Comparison of ENCODE assay signal across 9 mouse cellular contexts in genomic region chr17:45575123-45575897, GRCm38 (mm10). TPM values are rescaled to one million over a fixed set of nuclear protein-coding genes. Genes with fewer than 3 reads are reported as not detected.
DNase-seq lines count a peak whose midpoint lies in the region; ATAC-seq and TF ChIP-seq lines count a peak whose summit lies in the region.
"Had no signal": no experiment of that assay in that cellular context is flagged by ENCODE, and none has a peak within 500 bp of the region (broad histone marks: within the 10 kb centered on the region; RNA-seq: fewer than 3 reads in every experiment).

No protein-coding gene starts in this region.

- no peaks in the 10 kb centered on the region for H3K27me3 ChIP-seq in forebrain, embryonic 13.5 days
- H3K27me3 ChIP-seq in neural tube, embryonic 13.5 days: no peaks in the 10 kb centered on the region

- H3K36me3 ChIP-seq in forebrain, embryonic 13.5 days (ENCODE audit: poor library complexity, severe bottlenecking): peaks cover 14% of the 10 kb centered on the region
- peaks cover 15% of the 10 kb centered on the region for H3K36me3 ChIP-seq in neural tube, embryonic 13.5 days

- no peak for ATAC-seq in forebrain, embryonic 13.5 days
- no peak for ATAC-seq in neural tube, embryonic 13.5 days (ENCODE audit: low read depth)

- TF ChIP-seq CTCF in left cerebral cortex, adult 2 months (IDR thresholded peaks at IDR 0.05): no peak

- H3K27ac ChIP-seq in left cerebral cortex, adult 2 months: peak overlapping the region; percentile 61; the same call in 1 of the 2 replicates
- H3K27ac ChIP-seq in forebrain, embryonic 13.5 days: no peak overlapping the region
- peak overlapping the region; percentile 99 for H3K27ac ChIP-seq in neural tube, embryonic 13.5 days (replicated peaks)

- no peak overlapping the region for H3K4me3 ChIP-seq in left cerebral cortex, adult 2 months
- H3K4me3 ChIP-seq in forebrain, embryonic 13.5 days: no peak overlapping the region
- H3K4me3 ChIP-seq in neural tube, embryonic 13.5 days: peak overlapping the region; percentile 100; the same call in 1 of the 2 replicates

- intact Hi-C loops in left cerebral cortex, adult 2 months (cut with DNase I): loop anchor here (2.0 kb wide), 1 partner anchor 55 kb away; no protein-coding TSS in a partner anchor
- intact Hi-C loops in left cerebral cortex, postnatal 36 days (cut with DNase I): no loop called here

- no peak for DNase-seq in left cerebral cortex, adult 2 months (ENCODE audit: extremely low spot score in 1 of 2, low spot score in 2 of 2)
- no peak for DNase-seq in left cerebral cortex, postnatal 36 days (ENCODE audit: low spot score in 2 of 2)
- DNase-seq in induced T-regulatory cell, adult 2 months (ENCODE audit: low read depth): peak; percentile 22
- DNase-seq in layer of hippocampus, postnatal 25 days (ENCODE audit: extremely low spot score in 1 of 2, low spot score in 1 of 2): no peak
- DNase-seq in T-cell, adult 2 months (ENCODE audit: low spot score): no peak
- DNase-seq: kidney, postnatal 4 days; thymus, postnatal 14 days had no signal

- peaks cover 31% of the 10 kb centered on the region for H3K4me1 ChIP-seq in forebrain, embryonic 13.5 days
- H3K4me1 ChIP-seq in neural tube, embryonic 13.5 days (replicated peaks): peaks cover 31% of the 10 kb centered on the region

- WGBS in forebrain, embryonic 13.5 days: 91% methylated on average over 8 of the region's 8 CpGs
- 93% methylated on average over 8 of the region's 8 CpGs for WGBS in neural tube, embryonic 13.5 days

- no peaks in the 10 kb centered on the region for H3K9me3 ChIP-seq in forebrain, embryonic 13.5 days (replicated peaks)
- no peaks in the 10 kb centered on the region for H3K9me3 ChIP-seq in neural tube, embryonic 13.5 days

- peak overlapping the region; percentile 91 for H3K4me2 ChIP-seq in forebrain, embryonic 13.5 days
- peak overlapping the region; percentile 81 for H3K4me2 ChIP-seq in neural tube, embryonic 13.5 days

- H3K9ac ChIP-seq in forebrain, embryonic 13.5 days: no peak overlapping the region
- H3K9ac ChIP-seq in neural tube, embryonic 13.5 days: peak overlapping the region; percentile 100

RNA-seq across cellular contexts. Expression of gene Hsp90ab1, which starts 2.2 kb away (rescaled TPM):
- 1,000 to 10,000 TPM; 1,492 to 1,507 TPM for total RNA-seq in left cerebral cortex, adult 2 months (2021)
- total RNA-seq in left cerebral cortex, postnatal 36 days (2021): 1,000 to 10,000 TPM; 1,413 to 1,526 TPM
- 1,763 and 1,849 TPM in 2 replicates for polyA plus RNA-seq in forebrain, embryonic 13.5 days (2015; fragmentation: Nextera tagmentation; extraction: Ambion mirVana)
- polyA plus RNA-seq in neural tube, embryonic 13.5 days (2015; fragmentation: Nextera tagmentation; extraction: Ambion mirVana): 1,589 and 1,622 TPM in 2 replicates
- 1,000 to 10,000 TPM; 1,671 to 1,815 TPM for total RNA-seq in layer of hippocampus, postnatal 25 days (2021)

RNA-seq across cellular contexts. Expression of gene Slc35b2, which starts 11.6 kb away (rescaled TPM):
- total RNA-seq in left cerebral cortex, adult 2 months (2021): 10 to 100 TPM; 21.5 to 26.3 TPM
- 10 to 100 TPM; 24.7 to 33.0 TPM for total RNA-seq in left cerebral cortex, postnatal 36 days (2021)
- 89.1 and 107 TPM in 2 replicates for polyA plus RNA-seq in forebrain, embryonic 13.5 days (2015; fragmentation: Nextera tagmentation; extraction: Ambion mirVana)
- 75.0 and 84.2 TPM in 2 replicates for polyA plus RNA-seq in neural tube, embryonic 13.5 days (2015; fragmentation: Nextera tagmentation; extraction: Ambion mirVana)
- 10 to 100 TPM; 36.1 to 38.7 TPM for total RNA-seq in layer of hippocampus, postnatal 25 days (2021)

RNA-seq across cellular contexts. Expression of gene Nfkbie, which starts 19.8 kb away (rescaled TPM):
- 1 to 10 TPM; 2.3 to 2.4 TPM for total RNA-seq in left cerebral cortex, adult 2 months (2021)
- total RNA-seq in left cerebral cortex, postnatal 36 days (2021): 1 to 10 TPM; 1.7 to 2.7 TPM
- polyA plus RNA-seq in forebrain, embryonic 13.5 days (2015; fragmentation: Nextera tagmentation; extraction: Ambion mirVana): 5.1 TPM in 2 replicates
- polyA plus RNA-seq in neural tube, embryonic 13.5 days (2015; fragmentation: Nextera tagmentation; extraction: Ambion mirVana): 5.3 and 5.6 TPM in 2 replicates
- 1 to 10 TPM; 2.6 to 3.2 TPM for total RNA-seq in layer of hippocampus, postnatal 25 days (2021)

RNA-seq across cellular contexts. Expression of gene Slc29a1, which starts 24.1 kb away (rescaled TPM):
- total RNA-seq in left cerebral cortex, adult 2 months (2021): 10 to 100 TPM; 19.7 to 23.6 TPM
- 10 to 100 TPM; 17.1 to 23.2 TPM for total RNA-seq in left cerebral cortex, postnatal 36 days (2021)
- 47.2 and 51.9 TPM in 2 replicates for polyA plus RNA-seq in forebrain, embryonic 13.5 days (2015; fragmentation: Nextera tagmentation; extraction: Ambion mirVana)
- 40.1 and 41.6 TPM in 2 replicates for polyA plus RNA-seq in neural tube, embryonic 13.5 days (2015; fragmentation: Nextera tagmentation; extraction: Ambion mirVana)
- total RNA-seq in layer of hippocampus, postnatal 25 days (2021): 10 to 100 TPM; 19.0 to 19.9 TPM

RNA-seq across cellular contexts. Expression of gene Tmem151b, which starts 25.8 kb away (rescaled TPM):
- total RNA-seq in left cerebral cortex, adult 2 months (2021): 100 to 1,000 TPM; 132 to 133 TPM
- total RNA-seq in left cerebral cortex, postnatal 36 days (2021): 100 to 1,000 TPM; 120 to 121 TPM
- polyA plus RNA-seq in forebrain, embryonic 13.5 days (2015; fragmentation: Nextera tagmentation; extraction: Ambion mirVana): 23.1 and 26.2 TPM in 2 replicates
- 19.4 and 22.6 TPM in 2 replicates for polyA plus RNA-seq in neural tube, embryonic 13.5 days (2015; fragmentation: Nextera tagmentation; extraction: Ambion mirVana)
- total RNA-seq in layer of hippocampus, postnatal 25 days (2021): 100 to 1,000 TPM; 113 to 114 TPM
